Mouse (Mus musculus) hindbrain, embryonic 16.5 days (tissue): ENCODE measurements around the gene P2rx5. TPM values are rescaled to one million over a fixed set of nuclear protein-coding genes. Genes with fewer than 3 reads are reported as not detected.

Experiments
- ATAC-seq: fragments of 200-750 bp; cut with Nextera tagmentation; 2 replicates; pipeline ENCODE4 v1.8.0; 2017; ENCODE audit warnings: moderate TSS enrichment, moderate library complexity
- H3K27ac ChIP-seq: fragments of 300-500 bp; sonication (generic); 2 replicates; pipeline ENCODE4 v1.5.1; 2014; ENCODE audit warnings: low read depth, mild to moderate bottlenecking, control low read depth, low read length, moderate library complexity
- H3K27me3 ChIP-seq: fragments of 300-500 bp; sonication (generic); replicated peaks from 2 replicates; pipeline ENCODE4 v1.6.1; 2014; ENCODE audit warnings: low read length; ENCODE audit not compliant: control insufficient read depth, insufficient read depth
- H3K36me3 ChIP-seq: fragments of 300-500 bp; sonication (generic); 2 replicates; pipeline ENCODE4 v1.6.1; 2014; ENCODE audit warnings: mild to moderate bottlenecking, low read length, moderate library complexity, mixed read lengths; ENCODE audit not compliant: control insufficient read depth, insufficient read depth
- H3K4me1 ChIP-seq: fragments of 300-500 bp; sonication (generic); 2 replicates; pipeline ENCODE4 v1.6.1; 2014; ENCODE audit warnings: low read depth, low read length; ENCODE audit not compliant: control insufficient read depth, insufficient read depth
- H3K4me2 ChIP-seq: fragments of 300-500 bp; sonication (generic); 2 replicates; pipeline ENCODE4 v1.6.1; 2014; ENCODE audit warnings: mild to moderate bottlenecking, low read length, control low read depth, moderate library complexity
- H3K4me3 ChIP-seq: fragments of 300-500 bp; sonication (generic); 2 replicates; pipeline ENCODE4 v1.5.1; 2014; ENCODE audit warnings: mild to moderate bottlenecking, low read length, control low read depth, moderate library complexity
- H3K9ac ChIP-seq: fragments of 300-500 bp; sonication (generic); 2 replicates; pipeline ENCODE4 v1.6.1; 2014; ENCODE audit warnings: low read depth, mild to moderate bottlenecking, control low read depth, low read length, moderate library complexity
- H3K9me3 ChIP-seq: fragments of 300-500 bp; sonication (generic); 2 replicates; pipeline ENCODE4 v1.6.1; 2014; ENCODE audit warnings: mild to moderate bottlenecking, low read length, moderate library complexity; ENCODE audit not compliant: control insufficient read depth
- WGBS: fragments of 180-500 bp; shearing (Covaris S2); extraction: QIAGEN DNeasy Blood & Tissue Kit; methylation state at CpG from one replicate; pipeline ENCODE4 v1.1.7; 2014; 5-methylcytosine and 5-hydroxymethylcytosine counted together
- polyA plus RNA-seq: library from polyadenylated mRNA; unstranded; fragments of >200 nt; fragmentation: Nextera tagmentation; extraction: Ambion mirVana; gene quantifications from 2 replicates; pipeline ENCODE4 v1.2.1, GENCODE M21; 2015

Gene P2rx5
- polyA plus RNA-seq, 1 experiment from 2014 or later: 0.39 TPM

GRCm38 (mm10) chr11:73201597-73201996 is 41.4 kb downstream of the P2rx5 start:
- Histone ChIP-seq H3K9ac (no peak overlapping the region), H3K4me3 (no peak overlapping the region), H3K4me1 (peaks cover 13% of the 10 kb centered on the region), H3K27me3 (no peaks in the 10 kb centered on the region), H3K9me3 (no peaks in the 10 kb centered on the region), H3K36me3 (no peaks in the 10 kb centered on the region), H3K27ac (no peak overlapping the region), H3K4me2 (no peak overlapping the region)
- ATAC-seq: no peak
- 38% methylated on average over 4 of the region's 4 CpGs for WGBS

GRCm38 (mm10) chr11:73203895-73204294 is 43.7 kb downstream of the P2rx5 start:
- 86% methylated on average over 8 of the region's 8 CpGs for WGBS
- H3K4me1 ChIP-seq: peaks cover 5% of the 10 kb centered on the region; the same call in 1 of the 2 replicates

GRCm38 (mm10) chr11:73205194-73205593 is 45.0 kb downstream of the P2rx5 start:
- no peaks in the 10 kb centered on the region for H3K27me3 ChIP-seq
- no peak overlapping the region for H3K4me3 ChIP-seq
- H3K9ac ChIP-seq: no peak overlapping the region
- no peak overlapping the region for H3K27ac ChIP-seq
- peaks cover under 1% of the 10 kb centered on the region; the same call in 1 of the 2 replicates for H3K4me1 ChIP-seq
- WGBS: 76% methylated on average over 7 of the region's 7 CpGs
- H3K4me2 ChIP-seq: no peak overlapping the region
- H3K36me3 ChIP-seq: no peaks in the 10 kb centered on the region
- no peaks in the 10 kb centered on the region for H3K9me3 ChIP-seq
- ATAC-seq: no peak

More at GRCm38 (mm10) chr11:73203895-73204294, 43.7 kb downstream of the P2rx5 start:
- ATAC-seq: no peak
- Histone ChIP-seq H3K27me3 (no peaks in the 10 kb centered on the region), H3K4me3 (no peak overlapping the region), H3K9ac (no peak overlapping the region), H3K4me2 (no peak overlapping the region), H3K36me3 (no peaks in the 10 kb centered on the region), H3K27ac (no peak overlapping the region), H3K9me3 (no peaks in the 10 kb centered on the region)

- Histone ChIP-seq H3K4me2 (no peak overlapping the region), H3K27me3 (no peaks in the 10 kb centered on the region), H3K9me3 (no peaks in the 10 kb centered on the region), H3K9ac (no peak overlapping the region), H3K27ac (no peak overlapping the region), H3K4me1 (no peaks in the 10 kb centered on the region), H3K36me3 (no peaks in the 10 kb centered on the region), H3K4me3 (no peak overlapping the region)
- ATAC-seq: no peak
- WGBS: 89% methylated on average over 2 of the region's 2 CpGs
These were observed 47.4 kb downstream of the P2rx5 start for GRCm38 (mm10) chr11:73207621-73208020.

- Histone ChIP-seq H3K4me3 (no peak overlapping the region), H3K4me2 (no peak overlapping the region), H3K9me3 (no peaks in the 10 kb centered on the region), H3K4me1 (no peaks in the 10 kb centered on the region), H3K36me3 (no peaks in the 10 kb centered on the region), H3K27ac (no peak overlapping the region), H3K9ac (no peak overlapping the region), H3K27me3 (no peaks in the 10 kb centered on the region)
- no peak for ATAC-seq
- 69% methylated on average over 3 of the region's 3 CpGs for WGBS
These were observed 53.7 kb downstream of the P2rx5 start for GRCm38 (mm10) chr11:73213956-73214355.

GRCm38 (mm10) chr11:73219671-73220070 is 59.5 kb downstream of the P2rx5 start:
- Histone ChIP-seq H3K4me2 (no peak overlapping the region), H3K9ac (no peak overlapping the region), H3K36me3 (no peaks in the 10 kb centered on the region), H3K4me1 (no peaks in the 10 kb centered on the region), H3K27ac (no peak overlapping the region), H3K4me3 (no peak overlapping the region), H3K27me3 (no peaks in the 10 kb centered on the region), H3K9me3 (no peaks in the 10 kb centered on the region)
- 61% methylated on average over 2 of the region's 2 CpGs for WGBS
- ATAC-seq: no peak

- no peak overlapping the region for H3K9ac ChIP-seq
- H3K27me3 ChIP-seq: no peaks in the 10 kb centered on the region
- H3K36me3 ChIP-seq: no peaks in the 10 kb centered on the region
- no peak overlapping the region for H3K4me2 ChIP-seq
- no peak for ATAC-seq
- no peaks in the 10 kb centered on the region for H3K4me1 ChIP-seq
- no peaks in the 10 kb centered on the region for H3K9me3 ChIP-seq
- WGBS: 95% methylated on average over 1 of the region's 1 CpGs
- H3K27ac ChIP-seq: no peak overlapping the region
- no peak overlapping the region for H3K4me3 ChIP-seq
These were observed 60.4 kb downstream of the P2rx5 start for GRCm38 (mm10) chr11:73220651-73221050.

Other genes starting within 250 kb of the P2rx5 start
- 1.8 and 2.3 TPM in 2 replicates for gene Atp2a3, start 199.3 kb upstream of the P2rx5 start, polyA plus RNA-seq
- 0.31 and 0.45 TPM in 2 replicates for gene P2rx1, start 161.3 kb upstream of the P2rx5 start, polyA plus RNA-seq
- gene Camkk1, start 141.4 kb upstream of the P2rx5 start, polyA plus RNA-seq: 35.8 TPM in 2 replicates
- gene Ncbp3, start 112.6 kb upstream of the P2rx5 start, polyA plus RNA-seq: 8.3 and 9.2 TPM in 2 replicates
- 0.19 and 0.33 TPM in 2 replicates for gene Itgae, start 69.8 kb upstream of the P2rx5 start, polyA plus RNA-seq
- gene Haspin, start 22.1 kb upstream of the P2rx5 start, polyA plus RNA-seq: 2.5 and 3.3 TPM in 2 replicates
- 141 and 145 TPM in 2 replicates for gene Emc6, start 16.6 kb downstream of the P2rx5 start, polyA plus RNA-seq
- gene Tax1bp3, start 16.7 kb downstream of the P2rx5 start, polyA plus RNA-seq: 120 and 129 TPM in 2 replicates
- 17.4 and 21.5 TPM in 2 replicates for gene Ctns, start 38.6 kb downstream of the P2rx5 start, polyA plus RNA-seq
- 2.5 and 3.0 TPM in 2 replicates for gene Shpk, start 39.0 kb downstream of the P2rx5 start, polyA plus RNA-seq
- gene Trpv1, start 73.9 kb downstream of the P2rx5 start, polyA plus RNA-seq: 0.31 and 0.40 TPM in 2 replicates
- 0.34 TPM in 2 replicates for gene Trpv3, start 107.0 kb downstream of the P2rx5 start, polyA plus RNA-seq
- gene Aspa, start 169.2 kb downstream of the P2rx5 start, polyA plus RNA-seq: 2.7 and 4.6 TPM in 2 replicates
- not detected in 2 replicates for gene Gm49340, start 169.3 kb downstream of the P2rx5 start, polyA plus RNA-seq
- gene Spata22, start 169.3 kb downstream of the P2rx5 start, polyA plus RNA-seq: 0.12 and 0.20 TPM in 2 replicates
- gene Olfr20, start 190.4 kb downstream of the P2rx5 start, polyA plus RNA-seq: not detected in 2 replicates
- gene Olfr376, start 210.8 kb downstream of the P2rx5 start, polyA plus RNA-seq: not detected in 2 replicates
- gene Olfr1, start 239.2 kb downstream of the P2rx5 start, polyA plus RNA-seq: not detected in 2 replicates